In the genomic region with DNA sequence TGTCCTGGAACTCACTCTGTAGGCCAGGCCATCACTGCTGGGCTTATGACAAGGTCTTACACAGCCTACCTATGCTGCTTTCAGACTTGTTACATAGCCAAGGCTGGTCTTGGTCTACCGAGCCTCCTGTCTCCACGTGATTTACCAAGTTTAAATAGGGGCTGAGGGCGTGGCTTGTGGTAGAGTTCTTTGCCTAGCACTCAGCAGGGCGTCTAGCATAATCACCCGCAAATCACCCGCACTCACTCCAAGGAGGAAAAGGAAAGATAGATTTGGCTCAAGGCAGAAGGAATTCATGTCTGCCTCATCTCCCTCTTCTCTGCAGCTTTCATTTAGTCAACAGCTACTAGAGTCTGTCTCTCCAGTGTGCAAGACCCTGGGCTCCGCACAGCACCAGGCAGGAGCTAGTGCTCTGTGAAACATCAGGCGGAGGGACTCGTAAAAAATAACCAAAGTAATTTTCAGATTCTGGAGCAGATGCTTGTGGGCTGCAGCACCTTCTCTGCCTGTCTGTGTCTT, we compare ENCODE assay signal across 7 mouse cellular contexts. TPM values are rescaled to one million over a fixed set of nuclear protein-coding genes. Genes with fewer than 3 reads are reported as not detected.
DNase-seq lines count a peak whose midpoint lies in the region; ATAC-seq lines count a peak whose summit lies in the region.

No protein-coding gene starts in this region.

- H3K4me1 ChIP-seq in lung, embryonic 16.5 days (replicated peaks; ENCODE audit: control insufficient read depth, insufficient read depth, low read length), result peaks cover 25% of the 10 kb centered on the region
- H3K4me1 ChIP-seq in limb, embryonic 12.5 days (replicated peaks), result peaks cover 45% of the 10 kb centered on the region

- WGBS in lung, embryonic 16.5 days, result 24% methylated on average over 9 of the region's 9 CpGs
- WGBS in limb, embryonic 12.5 days, result 8% methylated on average over 9 of the region's 9 CpGs

- no peak for DNase-seq in lung, postnatal 36 days
- peak; percentile 71 for DNase-seq in cerebellum, adult 9-11 months
- DNase-seq in forelimb bud, embryonic 11.5 days (ENCODE audit: low read depth, low spot score), result peak; percentile 57

- peak overlapping the region; percentile 81 for H3K4me2 ChIP-seq in lung, embryonic 16.5 days (ENCODE audit: low read depth, low read length)
- peak overlapping the region; percentile 86 for H3K4me2 ChIP-seq in limb, embryonic 12.5 days

- no peaks in the 10 kb centered on the region for H3K9me3 ChIP-seq in lung, embryonic 16.5 days (ENCODE audit: control insufficient read depth, low read length)
- H3K9me3 ChIP-seq in limb, embryonic 12.5 days, result no peaks in the 10 kb centered on the region

- H3K4me3 ChIP-seq in lung, embryonic 16.5 days (ENCODE audit: low read length), result no peak overlapping the region
- peak overlapping the region; percentile 85 for H3K4me3 ChIP-seq in limb, embryonic 12.5 days (replicated peaks)

- H3K27me3 ChIP-seq in lung, embryonic 16.5 days (ENCODE audit: control insufficient read depth, insufficient read depth, low read depth, low read length), result no peaks in the 10 kb centered on the region; the same call in 1 of the 2 replicates
- H3K27me3 ChIP-seq in limb, embryonic 12.5 days, result no peaks in the 10 kb centered on the region

- no peak overlapping the region for H3K9ac ChIP-seq in lung, embryonic 16.5 days (ENCODE audit: low read length)
- peak overlapping the region; percentile 99; the same call in 1 of the 2 replicates for H3K9ac ChIP-seq in limb, embryonic 12.5 days (replicated peaks)

- H3K36me3 ChIP-seq in lung, embryonic 16.5 days (ENCODE audit: control insufficient read depth, insufficient read depth, low read length), result no peaks in the 10 kb centered on the region; the same call in 1 of the 2 replicates
- peaks cover 15% of the 10 kb centered on the region for H3K36me3 ChIP-seq in limb, embryonic 12.5 days

- H3K27ac ChIP-seq in lung, embryonic 16.5 days (ENCODE audit: low read length), result no peak overlapping the region
- peak overlapping the region; percentile 99 for H3K27ac ChIP-seq in limb, embryonic 12.5 days

- no peak for ATAC-seq in lung, embryonic 16.5 days (ENCODE audit: low read depth)
- ATAC-seq in limb, embryonic 12.5 days (ENCODE audit: insufficient number of reproducible peaks, insufficient read depth, low FRiP score, low TSS enrichment, low read depth), result peak; percentile 54; the same call in 1 of the 2 replicates
- ATAC-seq in neutrophil, adult 5-6 weeks (ENCODE audit: extremely low read depth, insufficient number of reproducible peaks, low FRiP score, poor library complexity, severe bottlenecking), result peak; percentile 82
- no peak for ATAC-seq in erythroblast, adult 5-6 weeks (replicated peaks; ENCODE audit: low FRiP score, poor library complexity, severe bottlenecking)

RNA-seq across cellular contexts. Expression of gene Plekho1, which starts 1.5 kb away (rescaled TPM):
- polyA plus RNA-seq in lung, embryonic 16.5 days (2015; fragmentation: Nextera tagmentation; extraction: Ambion mirVana), result 24.0 and 25.3 TPM in 2 replicates
- 79.8 and 91.8 TPM in 2 replicates for polyA plus RNA-seq in limb, embryonic 12.5 days (2016; fragmentation: Nextera tagmentation; extraction: Ambion mirVana)
- 153 and 166 TPM in 2 replicates for total RNA-seq in neutrophil, adult 5-6 weeks (2017)
- 6.7 and 10.8 TPM in 2 replicates for total RNA-seq in erythroblast, adult 5-6 weeks (2015; ENCODE audit: low replicate concordance)
- total RNA-seq in erythroblast, adult 5-6 weeks (2017; ENCODE audit: low replicate concordance), result 8.2 and 10.1 TPM in 2 replicates

Comparison
In these comparisons a context has a peak if more than half of its experiments do, and no peak if none do; other contexts are left out.
1. ATAC-seq: peak in limb, embryonic 12.5 days (single experiment) and neutrophil, adult 5-6 weeks (single experiment); none in lung, embryonic 16.5 days (single experiment) and erythroblast, adult 5-6 weeks (single experiment).
2. RNA of gene Plekho1, which starts 1.5 kb away (total RNA-seq): 153 to 166 TPM in neutrophil, adult 5-6 weeks; 6.7 to 10.8 TPM in erythroblast, adult 5-6 weeks; every median in the first group is over 10 times any median in the second.